Mouse (Mus musculus) right cerebral cortex, postnatal 10 days (tissue): ENCODE results near the gene Slc13a2.

Source experiments
- DNase-seq, 2 experiments: peaks; one replicate each; pipeline ENCODE4 v3.0.0; 2021; ENCODE audit warnings: low spot score in 2 of 2

Gene Slc13a2

GRCm38 (mm10) chr11:78353081-78353480 lies 68.9 kb downstream of the Slc13a2 start:
- no peak for DNase-seq

- DNase-seq = no peak
Measured at GRCm38 (mm10) chr11:78349441-78350358, 72.3 kb downstream of the Slc13a2 start.

- DNase-seq = no peak
Measured at GRCm38 (mm10) chr11:78348474-78348873, 73.5 kb downstream of the Slc13a2 start.

GRCm38 (mm10) chr11:78347908-78348307 lies 74.1 kb downstream of the Slc13a2 start:
- DNase-seq = no peak
